Mouse (Mus musculus) monocyte, adult 2 months (primary cell): ENCODE data around the gene Msi1.

Experiments used
- DNase-seq, 2 experiments: peaks; one replicate each; pipeline ENCODE4 v3.0.0; 2022; ENCODE audit warnings: low spot score in 2 of 2, low read depth in 1 of 2

Gene Msi1

DNA sequence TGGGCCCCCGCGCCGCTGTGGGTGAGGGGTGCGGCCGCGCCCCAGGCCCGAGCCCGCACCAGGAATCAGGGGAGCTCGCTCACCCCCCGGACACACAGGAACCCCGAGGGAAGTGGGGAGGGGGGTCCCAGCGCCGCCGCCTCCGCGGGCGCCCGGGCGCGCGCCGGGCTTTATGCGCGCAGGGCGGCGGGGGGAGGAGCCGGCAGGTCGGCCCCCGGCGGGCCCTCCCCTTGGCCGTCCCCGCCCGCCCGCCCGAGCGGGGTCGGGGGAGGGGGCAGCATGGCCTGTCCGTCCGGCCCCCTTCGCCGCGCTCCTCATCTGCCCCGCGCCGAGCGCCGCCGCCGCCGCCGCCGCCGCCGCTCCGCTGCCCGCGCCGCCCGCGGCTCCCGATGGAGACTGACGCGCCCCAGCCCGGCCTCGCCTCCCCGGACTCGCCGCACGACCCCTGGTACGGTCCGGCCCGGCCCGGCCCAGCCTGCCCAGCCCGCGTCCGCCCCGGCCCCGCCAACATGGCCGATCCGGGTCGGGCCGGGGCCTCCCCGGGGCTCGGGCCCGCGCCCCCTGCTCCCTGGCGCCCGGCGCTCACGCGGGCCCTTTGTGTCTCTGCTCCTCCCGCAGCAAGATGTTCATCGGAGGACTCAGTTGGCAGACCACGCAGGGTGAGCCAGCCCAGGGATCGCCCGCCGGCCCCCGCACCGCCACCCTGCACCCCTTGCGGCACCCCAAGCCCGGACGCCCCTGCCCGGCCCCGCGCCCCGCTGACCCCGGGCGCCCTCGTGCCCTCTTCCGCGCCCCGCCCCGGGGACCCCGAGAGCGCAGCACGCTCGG is at the start of gene Msi1:
Gene Msi1, plus strand, starts transcription at position 241 of the 828 bp plus-strand sequence.
- no peak for DNase-seq

DNA sequence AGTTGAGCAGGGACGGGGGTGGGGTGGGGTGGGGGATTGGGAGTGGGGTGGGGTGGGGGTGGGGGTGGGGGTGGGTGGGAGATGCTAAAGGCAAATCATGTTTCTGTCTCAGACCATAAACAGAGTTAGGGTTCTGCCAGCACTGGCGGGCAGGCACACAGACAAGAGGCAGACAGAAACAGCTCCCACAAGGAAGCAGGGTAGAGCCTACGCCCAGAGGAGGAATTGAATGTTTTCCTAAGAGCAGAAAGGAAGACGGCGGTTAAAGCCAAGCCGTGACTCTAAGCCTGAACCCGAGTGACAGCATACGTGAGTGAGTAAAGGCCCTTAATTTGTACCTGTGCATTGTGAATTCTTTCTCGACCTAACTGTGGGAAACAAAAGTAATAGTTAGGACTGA is 37.5 kb upstream of the Msi1 start:
- no peak for DNase-seq

DNA sequence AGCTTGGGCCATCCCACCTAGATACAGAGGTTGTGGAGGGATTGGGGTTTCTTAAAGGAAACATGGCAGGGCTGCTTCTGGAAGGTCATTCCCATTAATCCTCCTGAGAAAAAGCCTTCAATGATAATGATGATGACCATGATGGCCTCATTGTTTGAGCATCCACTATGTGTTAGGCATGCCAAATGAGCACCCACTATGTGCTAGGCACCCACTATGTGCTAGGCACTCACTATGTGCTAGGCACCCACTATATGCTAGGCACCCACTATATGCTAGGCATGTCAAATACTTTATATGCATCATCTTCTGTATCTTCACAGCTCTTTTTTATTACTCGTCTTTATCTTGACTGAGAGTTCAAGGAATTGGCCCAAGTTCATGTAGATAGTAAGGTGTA is 36.4 kb upstream of the Msi1 start:
- DNase-seq: no peak

DNA sequence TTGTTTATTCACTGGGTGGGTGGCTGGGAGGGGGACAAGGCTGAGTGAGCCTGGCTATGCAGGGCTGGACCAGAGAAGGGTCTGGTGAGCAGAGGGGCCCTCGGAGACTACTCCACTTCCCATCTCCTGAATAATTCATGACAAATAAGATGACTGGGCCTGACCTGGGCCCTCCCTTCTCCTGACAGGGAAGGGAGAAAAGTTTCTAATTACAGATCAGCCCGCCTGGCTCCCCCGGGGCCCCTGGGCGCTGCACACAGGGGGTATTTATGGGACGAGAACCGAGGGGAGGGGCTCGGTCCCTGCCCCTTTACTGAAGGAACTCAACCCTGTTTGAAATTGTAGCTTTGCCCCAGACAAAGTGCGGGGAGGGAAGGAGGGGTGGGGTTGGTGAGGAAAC is 35.2 kb upstream of the Msi1 start:
- no peak for DNase-seq

DNA sequence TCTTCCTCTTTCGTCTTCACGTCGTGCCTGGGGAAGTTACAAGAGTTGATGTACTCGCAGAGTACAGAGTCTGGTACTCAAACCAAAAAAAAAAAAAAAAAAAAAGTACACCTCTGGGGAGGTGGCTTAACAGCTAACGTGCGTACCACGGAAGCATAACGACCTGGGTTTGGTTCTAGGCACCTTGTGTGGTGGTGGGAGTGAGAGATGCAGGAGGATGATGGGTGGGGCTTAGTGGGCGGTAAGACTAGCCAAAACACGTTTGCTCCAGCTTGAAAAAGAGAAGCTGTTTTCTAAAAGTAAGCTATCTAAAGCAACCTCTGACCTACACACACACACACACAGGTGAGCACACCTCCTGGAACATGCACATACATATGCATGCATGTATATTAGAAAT is 34.6 kb upstream of the Msi1 start:
- DNase-seq: no peak

DNA sequence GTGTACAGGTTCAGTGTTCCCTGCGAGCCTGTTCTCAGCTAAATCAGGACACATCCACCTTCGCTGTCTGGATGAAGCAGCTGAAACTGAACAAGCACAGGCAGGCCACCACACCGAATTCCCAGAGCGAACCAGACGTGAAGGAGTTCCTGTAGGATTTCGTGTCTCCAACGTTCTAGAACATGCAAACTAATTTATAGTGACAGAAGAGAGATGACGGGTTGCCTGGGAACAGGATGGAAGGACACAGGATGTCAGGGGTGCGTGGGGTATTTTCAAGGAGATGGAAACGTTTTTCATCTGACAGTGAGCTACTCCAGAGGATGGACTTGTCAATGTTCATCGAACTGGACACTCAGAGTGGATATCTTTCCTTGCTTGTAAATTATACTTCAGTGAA is 32.7 kb upstream of the Msi1 start:
- DNase-seq: no peak

DNA sequence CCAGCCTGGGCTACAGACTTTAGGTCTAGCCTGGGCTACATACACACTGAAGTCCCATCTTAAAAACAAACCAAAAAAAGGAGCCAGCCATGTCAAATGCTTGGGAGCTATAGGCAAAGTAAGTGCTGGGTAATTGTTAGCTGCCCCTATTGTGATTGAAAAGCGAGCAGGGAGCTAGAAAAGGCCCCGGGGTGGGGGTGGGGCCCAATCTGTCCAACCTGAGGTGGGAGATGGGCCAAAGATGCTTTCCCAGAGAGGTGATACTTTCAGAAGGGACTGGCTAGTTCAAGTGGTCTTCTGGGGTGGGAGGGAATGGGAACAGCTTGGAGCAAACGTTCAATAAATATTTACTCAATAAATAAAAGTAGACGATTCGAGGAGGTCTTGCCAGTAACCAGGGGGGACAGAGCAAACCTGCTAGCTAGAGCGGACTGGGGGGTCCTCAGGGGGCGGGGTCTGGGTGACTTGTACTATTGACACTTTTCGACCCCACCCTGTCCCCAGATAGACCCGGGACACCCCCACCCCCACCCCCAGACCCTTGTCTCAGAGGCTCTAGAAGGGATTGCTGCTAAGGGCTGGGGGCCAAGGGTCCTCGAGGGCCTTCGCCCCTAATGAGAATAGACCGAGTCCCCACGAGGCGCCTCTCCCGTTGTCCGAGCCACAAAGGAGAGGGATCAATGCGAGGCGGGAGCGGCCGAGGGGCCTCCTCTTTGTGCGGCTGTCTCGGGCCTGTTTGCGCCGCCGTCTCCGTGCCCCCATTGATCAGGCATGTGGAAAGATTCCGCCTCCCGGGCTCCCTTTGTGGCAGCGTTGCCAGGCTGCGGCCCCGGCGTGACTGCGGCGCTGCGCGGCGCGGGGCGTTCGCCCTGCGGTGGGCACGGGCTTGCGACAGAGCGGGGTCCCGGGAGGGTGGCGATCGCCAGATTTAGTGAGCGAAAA is 31.3 kb upstream of the Msi1 start:
- no peak for DNase-seq

DNA sequence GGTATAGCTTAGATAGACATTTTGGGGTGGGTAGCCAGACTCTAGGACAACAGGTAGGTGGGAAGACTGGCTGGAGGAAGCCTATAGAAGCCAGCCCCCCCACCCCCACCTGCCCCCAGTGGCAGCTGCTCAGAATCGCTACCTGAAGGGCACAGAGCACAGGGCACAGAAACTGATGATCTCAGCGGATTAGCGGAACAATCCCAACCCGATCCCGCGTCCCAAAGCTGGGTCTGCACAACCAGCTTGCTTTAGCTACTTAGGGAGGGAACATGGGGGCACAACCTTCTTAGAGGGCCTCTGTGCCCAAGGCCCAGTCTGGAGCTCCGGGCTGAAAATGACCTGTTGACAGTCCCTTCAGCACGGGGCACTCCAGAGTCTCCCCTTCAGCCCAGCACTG is 27.3 kb upstream of the Msi1 start:
- no peak for DNase-seq

DNA sequence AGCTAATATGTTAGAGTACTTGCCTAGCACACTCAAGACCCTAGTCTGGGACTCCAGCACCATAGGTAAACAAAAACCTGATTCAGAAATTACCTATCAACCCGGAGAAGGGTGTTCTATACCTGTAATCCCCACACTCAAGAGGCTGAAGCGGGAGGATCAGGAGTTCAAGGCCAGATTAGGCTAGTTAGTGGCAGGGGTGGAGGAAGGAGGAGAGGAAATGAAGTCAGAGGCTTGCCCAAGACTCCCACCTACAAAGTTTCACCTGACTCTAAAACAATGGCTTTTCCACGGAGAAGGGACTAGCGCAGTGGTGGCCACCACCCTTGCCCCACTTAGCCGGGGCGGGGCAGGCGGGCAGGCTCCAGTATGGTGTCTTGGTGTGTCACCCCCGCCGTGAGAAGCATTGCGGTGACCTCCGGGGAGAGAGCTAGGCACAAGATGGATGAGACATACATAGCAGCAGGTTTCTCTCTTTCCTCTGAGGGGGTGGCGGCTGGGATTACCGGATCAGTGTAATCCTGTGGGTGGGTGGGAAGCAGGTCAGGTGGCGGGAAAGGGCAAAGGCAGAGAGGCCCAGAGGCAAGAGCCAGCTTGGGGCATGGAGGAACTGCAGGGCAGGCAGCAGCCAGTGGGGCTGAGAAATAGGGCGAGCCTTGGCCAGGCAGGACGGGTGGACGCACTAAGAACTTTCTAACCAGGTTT is 25.8 kb upstream of the Msi1 start:
- DNase-seq: no peak

DNA sequence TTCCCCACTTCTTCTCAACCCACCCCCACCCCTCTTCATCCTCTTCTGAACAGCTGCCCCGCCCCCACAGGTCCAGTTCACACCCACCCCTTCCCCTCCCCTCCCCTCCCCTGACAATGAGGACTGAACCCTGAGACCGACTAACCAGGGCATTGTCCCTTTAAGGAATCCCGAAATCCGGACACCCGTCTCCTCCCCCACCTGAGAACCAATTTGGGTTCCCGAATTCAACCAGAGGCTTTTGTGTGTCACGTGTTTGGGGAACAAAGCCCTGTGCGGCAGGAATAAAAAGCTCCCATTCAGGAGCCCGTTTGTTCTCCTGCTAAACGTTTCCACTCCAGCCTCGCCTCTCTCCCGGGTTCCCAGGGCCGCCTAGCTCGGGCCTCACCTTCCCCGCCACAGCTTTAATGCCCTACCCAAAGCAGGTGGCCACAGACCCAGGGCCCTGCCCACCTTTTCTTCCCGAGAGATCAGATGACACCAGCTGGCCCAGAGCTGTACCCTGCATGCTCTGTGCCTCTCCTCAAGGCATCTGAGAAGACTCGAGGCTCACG is 25.1 kb upstream of the Msi1 start:
- no peak for DNase-seq

DNA sequence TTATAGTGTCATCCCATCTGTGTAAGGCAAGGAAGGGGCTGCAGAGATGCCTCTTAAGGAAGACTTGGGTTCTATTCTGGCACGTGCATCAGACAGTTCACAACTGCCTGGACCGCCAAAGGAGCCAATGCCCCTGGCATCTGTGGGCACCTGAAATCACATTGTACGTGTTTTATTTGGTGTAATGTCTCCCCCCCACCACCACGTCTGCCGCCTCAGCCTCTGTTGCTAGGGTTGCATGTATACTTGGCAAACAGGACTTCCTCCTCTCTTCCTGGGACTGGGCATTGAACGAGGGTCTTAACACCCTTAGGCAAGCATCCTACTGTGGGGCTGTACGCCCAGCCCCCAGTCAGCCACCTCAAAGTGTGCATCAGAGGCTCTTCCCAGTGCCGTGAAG is 24.2 kb upstream of the Msi1 start:
- DNase-seq: no peak

DNA sequence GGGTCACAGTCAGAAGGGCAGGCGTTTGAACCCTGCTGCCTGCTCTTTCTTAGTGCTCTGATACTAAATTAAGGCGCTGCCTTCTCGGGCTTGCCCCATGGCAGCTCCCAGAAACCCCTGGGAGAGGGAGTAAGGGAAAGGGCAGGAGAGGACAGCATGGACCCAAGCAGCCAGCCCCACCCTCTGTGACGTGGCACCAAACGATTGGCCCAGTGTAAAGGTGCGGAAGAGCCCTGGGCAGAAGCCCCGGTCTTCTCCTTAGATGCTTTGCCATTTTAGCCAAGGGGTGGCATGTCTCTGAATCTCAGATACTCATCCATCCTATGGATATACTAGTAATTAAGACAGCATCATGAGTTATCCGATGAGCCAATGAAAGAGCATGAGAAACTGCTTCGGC is 21.3 kb upstream of the Msi1 start:
- no peak for DNase-seq

DNA sequence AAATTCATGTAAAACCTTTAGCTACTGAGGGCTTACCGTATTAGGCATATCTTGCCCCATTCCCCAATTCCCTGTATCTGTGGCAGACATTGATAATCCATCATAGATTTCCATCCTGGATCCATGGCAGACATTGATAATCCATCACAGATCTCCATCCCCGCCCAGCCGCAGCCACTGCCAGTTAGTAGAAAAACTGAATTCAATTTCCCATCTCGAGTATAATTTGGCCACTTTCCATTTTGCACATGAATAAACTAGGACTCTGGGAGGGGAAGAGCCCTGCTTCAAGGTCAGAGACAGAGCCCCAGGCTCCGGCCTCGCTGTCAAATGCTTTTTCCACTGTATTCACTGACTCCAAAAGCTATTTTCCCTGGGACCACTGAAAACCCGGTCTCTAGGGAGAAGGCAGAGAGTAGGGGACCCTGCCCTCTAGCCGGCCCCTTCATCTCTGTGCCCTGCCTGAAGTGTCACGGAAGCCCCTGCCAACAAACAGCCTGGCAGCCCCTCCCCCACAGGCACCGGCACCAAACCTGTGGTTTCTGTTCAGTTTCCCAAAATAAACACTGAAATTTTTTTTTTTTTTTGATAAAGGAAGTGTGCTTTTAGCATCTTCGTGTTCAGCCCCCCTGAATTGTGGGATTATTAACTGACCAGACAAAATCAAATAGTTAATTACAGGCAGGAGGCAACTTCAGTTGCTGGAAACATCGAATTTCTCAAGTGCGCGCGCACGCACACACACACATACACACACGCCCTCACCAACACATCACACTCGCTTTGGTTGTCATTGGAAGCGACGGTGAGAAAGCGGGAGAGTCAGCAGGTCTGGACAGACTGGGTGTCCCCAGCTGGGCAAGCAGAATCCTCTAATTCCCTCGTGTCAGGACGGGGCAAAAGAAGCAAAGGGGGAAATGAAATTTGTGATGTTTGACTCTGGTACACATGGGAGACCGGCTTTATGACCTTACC is 14.0 kb upstream of the Msi1 start:
- no peak for DNase-seq

DNA sequence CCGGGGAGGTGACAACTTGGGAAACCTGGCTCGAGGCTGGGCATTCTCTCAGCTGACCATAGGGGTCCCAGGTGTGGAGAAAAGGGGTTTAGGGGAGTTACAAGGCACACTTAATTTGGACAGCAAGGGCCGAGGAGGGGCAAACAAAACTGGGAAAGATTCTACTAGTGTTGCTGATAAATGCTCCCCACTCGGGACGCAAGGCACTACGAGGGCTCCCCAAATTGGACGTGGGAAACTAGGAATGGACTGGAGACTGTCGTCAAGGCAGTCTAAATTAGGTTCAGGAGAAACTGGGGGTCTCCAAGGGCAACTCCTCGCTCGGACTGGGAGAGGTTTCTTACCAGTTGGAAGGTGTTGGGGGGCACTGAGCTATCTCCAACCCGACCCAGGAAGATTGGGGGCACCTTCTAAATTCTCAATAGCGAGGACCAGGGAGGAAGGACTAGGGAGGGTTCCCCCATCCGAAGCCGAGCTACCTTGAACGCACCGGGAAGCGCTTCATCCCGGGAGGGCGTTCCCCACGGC is 504 bp upstream of the Msi1 start:
- no peak for DNase-seq

DNA sequence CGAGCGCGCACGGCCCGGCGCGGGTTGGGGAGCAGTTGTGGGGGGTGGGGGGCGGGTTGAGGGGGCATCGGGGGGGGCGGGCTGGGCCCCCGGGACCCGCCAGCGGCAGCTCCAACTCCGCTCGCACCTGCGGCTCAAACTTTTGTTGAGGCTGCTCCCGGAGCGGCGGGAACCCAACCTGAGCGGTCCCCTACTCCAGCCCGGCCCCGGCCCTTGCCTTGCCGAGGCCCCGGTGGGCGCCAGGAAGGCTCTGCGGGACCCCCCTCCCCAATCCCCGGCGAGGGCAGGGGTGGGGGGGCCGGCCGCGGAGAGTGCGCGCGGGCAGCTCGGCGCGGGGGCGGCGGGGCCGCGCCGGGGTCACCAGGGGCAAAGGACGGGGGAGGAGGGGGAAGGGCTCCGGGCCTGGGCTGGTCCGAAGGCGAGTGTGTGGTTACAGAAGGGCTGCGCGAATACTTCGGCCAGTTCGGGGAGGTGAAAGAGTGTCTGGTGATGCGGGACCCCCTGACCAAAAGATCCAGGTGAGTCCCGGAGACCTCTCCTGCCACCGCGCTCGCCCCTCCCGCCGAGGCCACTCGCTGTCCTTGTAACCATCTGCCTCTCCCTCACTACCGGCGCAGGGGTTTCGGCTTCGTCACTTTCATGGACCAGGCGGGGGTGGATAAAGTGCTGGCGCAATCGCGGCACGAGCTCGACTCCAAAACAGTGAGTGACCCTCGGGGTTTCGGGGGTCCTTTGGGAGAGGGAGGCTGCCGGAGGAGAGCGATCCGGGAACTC is 975 bp downstream of the Msi1 start:
- no peak for DNase-seq

DNA sequence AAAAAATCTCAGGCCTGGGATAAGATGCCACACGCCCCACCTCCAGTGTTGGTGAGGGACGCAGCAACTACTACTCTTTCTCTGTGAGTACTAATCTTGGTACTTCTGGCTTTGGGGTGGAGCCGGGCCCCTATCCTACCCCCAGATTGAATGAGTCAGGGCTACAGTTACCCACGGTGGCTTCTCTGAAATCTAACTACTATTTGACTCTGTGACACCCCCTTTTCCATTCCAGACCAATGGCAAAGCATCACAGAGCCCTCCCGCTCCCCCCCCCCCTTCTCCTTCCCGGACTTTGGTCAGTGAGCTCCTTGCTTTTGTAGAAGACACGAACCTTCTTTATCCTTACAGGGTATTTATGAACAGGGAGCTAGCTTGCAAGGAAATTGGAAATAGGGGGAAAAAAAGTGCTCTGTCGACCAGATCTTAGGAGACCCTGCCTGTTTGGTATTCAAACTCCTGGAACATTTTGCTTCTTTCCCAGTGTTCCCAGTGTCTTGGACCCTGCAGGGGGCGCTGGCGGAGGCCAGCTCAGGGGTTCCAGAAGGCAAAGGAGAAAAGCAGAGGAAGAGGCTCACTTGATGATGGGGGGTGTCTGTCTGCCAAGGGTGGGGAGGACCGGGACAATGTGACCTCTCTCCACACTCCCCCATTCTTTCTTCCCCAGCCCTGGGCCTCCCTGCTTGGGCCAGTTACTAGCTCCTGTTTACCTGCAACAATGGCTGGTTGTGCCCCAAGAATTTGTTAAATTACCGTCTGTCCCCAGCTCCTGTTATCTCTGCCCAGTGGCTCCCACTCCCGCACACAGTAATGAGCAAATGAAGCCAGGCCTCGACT is 1.9 kb downstream of the Msi1 start:
- DNase-seq: no peak

DNA sequence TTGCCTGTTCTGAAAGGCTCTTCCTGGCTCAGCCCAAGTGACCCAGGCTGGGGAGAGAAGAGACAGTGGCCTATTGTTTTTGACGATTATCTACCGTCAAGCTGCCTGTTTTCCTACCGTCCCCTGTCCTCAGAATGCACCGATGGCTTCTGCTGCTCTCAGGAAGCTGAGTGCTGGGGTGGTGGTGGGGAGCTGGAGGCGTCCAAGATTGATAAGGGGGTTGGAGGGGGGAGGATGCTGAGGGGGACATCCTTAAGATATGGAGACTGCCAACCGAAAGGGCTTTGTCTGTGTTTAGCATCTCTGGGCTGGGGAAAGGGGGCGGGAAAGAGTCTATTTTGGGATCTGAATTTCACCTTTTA is 2.5 kb downstream of the Msi1 start:
- no peak for DNase-seq

DNA sequence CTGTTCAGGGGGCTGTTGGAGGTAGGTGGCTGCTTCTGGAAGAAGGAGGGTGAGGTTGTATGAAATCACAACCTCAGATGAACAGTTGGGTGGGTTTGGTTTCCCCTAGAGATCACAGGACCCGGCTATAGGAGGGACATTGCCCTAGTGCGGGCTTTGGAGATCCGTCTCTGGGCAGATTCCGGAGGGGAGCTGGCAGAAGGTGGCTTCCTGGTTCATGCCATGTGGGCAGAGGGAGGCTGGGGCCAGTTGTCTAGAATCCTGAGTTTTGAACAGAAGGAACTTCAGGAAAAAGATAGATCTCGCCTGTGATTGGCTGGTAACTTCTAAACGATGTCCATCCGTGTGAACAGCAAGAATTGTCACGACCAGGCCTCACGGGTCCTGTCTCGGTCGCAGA is 3.0 kb downstream of the Msi1 start:
- DNase-seq: no peak
